Mouse (Mus musculus) heart, postnatal 0 days (tissue): ENCODE measurements around the gene Adamtsl1. TPM values are rescaled to one million over a fixed set of nuclear protein-coding genes. Genes with fewer than 3 reads are reported as not detected.

ENCODE experiments used
- ATAC-seq: fragments of 200-750 bp; cut with Nextera tagmentation; 2 replicates; pipeline ENCODE4 v1.8.0; 2017; ENCODE audit warnings: low read depth, moderate number of reproducible peaks, moderate library complexity; ENCODE audit not compliant: insufficient read depth
- DNase-seq: peaks from one replicate; pipeline ENCODE4 v3.0.0-alpha.2; 2016; ENCODE audit warnings: low spot score
- H3K27ac ChIP-seq: fragments of 300-500 bp; sonication (generic); 2 replicates; pipeline ENCODE4 v1.5.1; 2014; ENCODE audit warnings: low read depth, mild to moderate bottlenecking
- H3K27me3 ChIP-seq: fragments of 300-500 bp; sonication (generic); 2 replicates; pipeline ENCODE4 v1.6.1; 2014; ENCODE audit warnings: low read length, mixed read lengths; ENCODE audit not compliant: control insufficient read depth, insufficient read depth
- H3K36me3 ChIP-seq: fragments of 300-500 bp; sonication (generic); replicated peaks from 2 replicates; pipeline ENCODE4 v1.6.1; 2014; ENCODE audit warnings: low read length, mixed read lengths; ENCODE audit not compliant: control insufficient read depth, insufficient read depth
- H3K4me1 ChIP-seq: fragments of 300-500 bp; sonication (generic); 2 replicates; pipeline ENCODE4 v1.6.1; 2014; ENCODE audit warnings: antibody characterized with exemption; ENCODE audit not compliant: control insufficient read depth, insufficient read depth
- H3K4me2 ChIP-seq: fragments of 300-500 bp; sonication (generic); 2 replicates; pipeline ENCODE4 v1.6.1; 2014; ENCODE audit warnings: low read depth, mild to moderate bottlenecking, low read length, moderate library complexity
- H3K4me3 ChIP-seq: fragments of 300-500 bp; sonication (generic); 2 replicates; pipeline ENCODE4 v1.5.1; 2014; ENCODE audit warnings: low read depth, low read length
- H3K9ac ChIP-seq: fragments of 300-500 bp; sonication (generic); replicated peaks from 2 replicates; pipeline ENCODE4 v1.6.1; 2014; ENCODE audit warnings: low read depth, low read length, mixed read lengths
- H3K9me3 ChIP-seq: fragments of 300-500 bp; sonication (generic); replicated peaks from 2 replicates; pipeline ENCODE4 v1.6.1; 2016; ENCODE audit warnings: low read length; ENCODE audit not compliant: control insufficient read depth
- CTCF ChIP-seq: IDR thresholded peaks from 2 replicates; pipeline ENCODE4 v1.5.1; 2016; ENCODE audit warnings: antibody characterized with exemption, control low read depth, low read depth
- EP300 ChIP-seq: IDR thresholded peaks from 2 replicates; pipeline ENCODE4 v1.6.1; 2016; ENCODE audit warnings: antibody characterized with exemption, low read depth
- WGBS: fragments of 180-500 bp; shearing (Covaris S2); extraction: QIAGEN DNeasy Blood & Tissue Kit; methylation state at CpG from one replicate; pipeline ENCODE4 v1.1.7; 2014; 5-methylcytosine and 5-hydroxymethylcytosine counted together
- polyA plus RNA-seq: library from polyadenylated mRNA; unstranded; fragments of >200 nt; fragmentation: Nextera tagmentation; extraction: Ambion mirVana; gene quantifications from 2 replicates; pipeline ENCODE4 v1.2.1, GENCODE M21; 2015
- total RNA-seq: library from RNA; depleted of rRNA; stranded (reverse); fragments of >200 nt; gene quantifications from 2 replicates; pipeline ENCODE4 v1.2.3, GENCODE M21; 2014; ENCODE audit warnings: low replicate concordance

The Adamtsl1 gene
- total and polyA plus RNA-seq, 2 experiments from 2014 or later, result 3.9 to 6.0 TPM

GRCm38 (mm10) chr4:85939460-85939859, 425.5 kb downstream of the Adamtsl1 start:
- 83% methylated on average over 5 of the region's 5 CpGs for WGBS
- TF ChIP-seq CTCF (no peak), EP300 (no peak)
- Histone ChIP-seq H3K4me2 (no peak overlapping the region), H3K4me3 (no peak overlapping the region), H3K9me3 (no peaks in the 10 kb centered on the region), H3K27me3 (no peaks in the 10 kb centered on the region), H3K9ac (no peak overlapping the region), H3K36me3 (no peaks in the 10 kb centered on the region), H3K27ac (no peak overlapping the region), H3K4me1 (no peaks in the 10 kb centered on the region)
- DNase-seq, result no peak
- no peak for ATAC-seq

GRCm38 (mm10) chr4:85941857-85942256, 427.9 kb downstream of the Adamtsl1 start:
- H3K9ac ChIP-seq, result no peak overlapping the region
- H3K36me3 ChIP-seq, result no peaks in the 10 kb centered on the region
- H3K4me3 ChIP-seq, result no peak overlapping the region
- DNase-seq (no peak), ATAC-seq (no peak)
- H3K4me2 ChIP-seq, result no peak overlapping the region
- H3K4me1 ChIP-seq, result no peaks in the 10 kb centered on the region
- H3K9me3 ChIP-seq, result no peaks in the 10 kb centered on the region
- 87% methylated on average over 2 of the region's 2 CpGs for WGBS
- TF ChIP-seq CTCF, result no peak
- no peak for TF ChIP-seq EP300
- no peaks in the 10 kb centered on the region for H3K27me3 ChIP-seq
- H3K27ac ChIP-seq, result no peak overlapping the region

- ATAC-seq (no peak), DNase-seq (no peak)
- Histone ChIP-seq H3K4me1 (no peaks in the 10 kb centered on the region), H3K36me3 (no peaks in the 10 kb centered on the region), H3K4me3 (no peak overlapping the region), H3K27ac (no peak overlapping the region), H3K9me3 (no peaks in the 10 kb centered on the region), H3K27me3 (no peaks in the 10 kb centered on the region), H3K4me2 (no peak overlapping the region), H3K9ac (no peak overlapping the region)
- WGBS, result 58% methylated on average over 4 of the region's 4 CpGs
- TF ChIP-seq CTCF (no peak), EP300 (no peak)
These were observed 439.6 kb downstream of the Adamtsl1 start for GRCm38 (mm10) chr4:85953590-85953989.

- ATAC-seq (no peak), DNase-seq (no peak)
- H3K9me3 ChIP-seq, result no peaks in the 10 kb centered on the region
- H3K4me1 ChIP-seq, result no peaks in the 10 kb centered on the region
- no peaks in the 10 kb centered on the region for H3K36me3 ChIP-seq
- H3K4me3 ChIP-seq, result no peak overlapping the region
- H3K4me2 ChIP-seq, result no peak overlapping the region
- no peaks in the 10 kb centered on the region for H3K27me3 ChIP-seq
- no peak overlapping the region for H3K9ac ChIP-seq
- no peak for TF ChIP-seq EP300
- no peak for TF ChIP-seq CTCF
- WGBS, result 63% methylated on average over 3 of the region's 3 CpGs
- no peak overlapping the region for H3K27ac ChIP-seq
These were observed 441.4 kb downstream of the Adamtsl1 start for GRCm38 (mm10) chr4:85955387-85955786.

- TF ChIP-seq EP300 (no peak), CTCF (no peak)
- 67% methylated on average over 4 of the region's 4 CpGs for WGBS
These were observed 443.3 kb downstream of the Adamtsl1 start for GRCm38 (mm10) chr4:85957266-85957665.

GRCm38 (mm10) chr4:85957879-85958278, 443.9 kb downstream of the Adamtsl1 start:
- Histone ChIP-seq H3K27me3 (no peaks in the 10 kb centered on the region), H3K9me3 (no peaks in the 10 kb centered on the region), H3K36me3 (no peaks in the 10 kb centered on the region), H3K9ac (no peak overlapping the region), H3K4me1 (no peaks in the 10 kb centered on the region), H3K4me2 (no peak overlapping the region), H3K4me3 (no peak overlapping the region), H3K27ac (no peak overlapping the region)
- no peak for DNase-seq
- 44% methylated on average over 1 of the region's 1 CpGs for WGBS
- no peak for TF ChIP-seq CTCF
- TF ChIP-seq EP300, result no peak
- no peak for ATAC-seq

More at GRCm38 (mm10) chr4:85957266-85957665, 443.3 kb downstream of the Adamtsl1 start:
- DNase-seq, result no peak
- Histone ChIP-seq H3K4me1 (no peaks in the 10 kb centered on the region), H3K4me2 (no peak overlapping the region), H3K27ac (no peak overlapping the region), H3K9me3 (no peaks in the 10 kb centered on the region), H3K4me3 (no peak overlapping the region), H3K27me3 (no peaks in the 10 kb centered on the region), H3K36me3 (no peaks in the 10 kb centered on the region), H3K9ac (no peak overlapping the region)
- ATAC-seq, result no peak
